Mouse (Mus musculus): ENCODE measurements around the gene Pop5.

Pop5 gene

DNA sequence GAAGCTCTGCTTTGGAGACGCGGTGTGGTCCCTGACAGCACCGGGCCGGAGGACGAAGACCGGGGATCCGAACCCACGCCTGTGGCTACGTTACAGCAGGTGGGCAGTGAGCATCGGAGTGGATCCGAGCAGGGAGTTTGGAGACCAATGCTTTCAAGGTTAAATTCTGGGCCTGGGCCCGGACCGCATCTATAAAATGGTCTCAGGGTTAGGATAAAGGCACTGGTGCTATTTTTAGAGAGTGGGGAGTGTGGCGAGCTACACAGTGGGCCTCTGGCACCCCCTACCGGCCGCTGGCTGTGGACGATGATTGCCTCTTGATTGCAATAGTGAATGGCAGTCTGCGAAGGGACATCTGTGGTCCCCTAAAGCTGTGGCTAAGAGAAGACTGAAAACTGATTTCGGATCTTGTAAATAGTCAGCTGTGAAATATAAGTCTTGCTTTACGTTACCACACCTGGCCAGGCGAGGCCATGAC is at the start of gene Pop5:
TSS of gene Pop5 (plus strand) at position 51 of the 478 bp plus-strand sequence.
- DNase-seq: peak; percentile 90

DNA sequence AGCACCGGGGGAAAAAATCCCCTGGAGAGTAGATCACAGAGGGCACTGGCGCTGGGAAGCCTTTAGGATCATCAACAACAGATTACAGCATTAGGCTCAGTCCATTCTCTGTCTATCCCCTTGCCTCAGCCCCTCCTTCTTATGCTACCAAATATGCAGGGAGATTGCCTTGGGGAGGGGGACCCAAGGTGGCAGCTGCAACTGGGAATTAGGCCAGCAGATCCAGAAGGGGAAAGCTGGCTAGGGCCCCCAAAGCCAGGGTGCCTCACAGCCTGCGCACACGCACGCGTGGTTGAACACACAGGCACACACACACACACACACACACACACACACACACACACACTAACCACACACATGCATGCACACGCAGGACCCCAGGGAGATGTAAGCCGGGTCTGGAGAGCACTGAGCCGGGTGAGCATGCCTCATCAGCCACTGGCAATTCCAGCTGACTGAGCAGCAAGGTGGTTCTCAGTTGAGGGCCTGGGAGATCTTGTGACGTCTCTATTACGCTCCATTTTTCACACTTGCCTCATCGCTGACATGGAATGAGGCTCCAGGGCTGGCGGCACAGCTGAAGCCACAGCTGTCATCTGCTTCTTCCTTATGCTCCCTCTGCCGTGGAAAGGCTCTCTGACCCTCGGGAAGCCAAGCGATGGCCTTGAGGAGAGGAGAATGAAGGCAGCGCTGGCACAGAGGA is 49.1 kb upstream of the Pop5 start:
- no peak for DNase-seq

DNA sequence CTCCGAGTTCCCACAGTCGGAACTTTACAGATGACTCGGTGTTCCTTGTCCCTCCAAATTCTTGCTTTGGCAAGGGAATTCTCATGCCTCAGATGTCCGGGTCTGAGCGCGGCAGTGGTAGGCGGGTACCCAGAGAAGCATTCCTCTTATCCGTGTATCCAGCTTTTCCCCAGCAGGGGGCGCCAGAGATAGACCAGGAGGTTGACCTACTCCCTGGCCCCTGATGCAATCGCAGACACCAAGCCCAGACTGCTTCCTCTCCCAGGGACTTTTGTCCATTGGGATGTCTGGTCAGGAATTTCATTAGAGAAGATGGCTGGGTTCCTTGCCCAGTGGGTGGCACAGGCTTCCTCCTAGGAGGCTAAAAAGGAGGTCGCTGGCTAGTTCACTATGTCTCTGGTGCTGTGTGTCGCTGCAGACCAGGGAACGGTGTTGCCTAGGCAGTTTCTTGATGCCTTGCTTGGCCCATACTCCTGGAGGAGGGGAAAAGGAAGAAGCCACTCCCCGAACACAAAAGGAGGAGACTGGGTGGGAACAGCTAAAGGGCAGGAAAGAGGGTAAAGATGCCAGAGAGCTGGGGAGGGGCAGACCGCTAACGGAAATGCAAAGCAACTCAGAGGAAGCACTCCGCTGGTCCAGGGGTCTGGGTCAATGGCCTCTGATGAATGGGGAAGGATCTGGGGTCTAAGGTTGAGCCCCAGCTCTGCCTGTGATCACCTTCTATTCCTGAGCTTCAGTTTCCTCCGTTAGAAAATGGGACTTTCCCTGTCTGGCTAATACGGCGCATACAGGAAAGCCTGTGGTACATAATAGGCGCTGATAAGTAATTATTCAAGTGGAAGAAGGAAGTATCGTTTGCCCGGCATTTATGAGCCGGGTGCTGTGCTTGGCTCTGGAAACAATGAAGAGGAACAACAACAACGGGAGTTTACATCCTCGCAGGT is 48.2 kb upstream of the Pop5 start:
- DNase-seq: peak; percentile 92

DNA sequence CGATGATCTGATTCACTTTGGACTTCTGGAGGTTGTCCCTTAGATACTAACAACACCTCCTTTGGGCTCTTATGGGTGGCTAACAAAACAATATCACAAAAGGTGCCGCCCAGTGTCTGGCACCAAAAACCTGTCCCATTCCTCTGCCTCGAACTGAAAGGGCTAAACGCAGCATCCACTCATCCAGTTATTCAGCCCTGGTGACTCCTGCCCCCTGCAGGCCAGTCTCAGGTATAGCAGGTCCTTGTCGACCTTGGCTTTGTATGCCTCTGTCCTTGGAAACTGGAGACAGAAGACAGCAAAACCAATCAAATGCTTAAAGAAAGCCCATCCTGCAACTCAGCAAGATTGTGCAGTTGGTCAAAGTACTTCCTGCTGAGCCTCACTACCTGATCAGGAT is 46.8 kb upstream of the Pop5 start:
- DNase-seq: peak; percentile 55

DNA sequence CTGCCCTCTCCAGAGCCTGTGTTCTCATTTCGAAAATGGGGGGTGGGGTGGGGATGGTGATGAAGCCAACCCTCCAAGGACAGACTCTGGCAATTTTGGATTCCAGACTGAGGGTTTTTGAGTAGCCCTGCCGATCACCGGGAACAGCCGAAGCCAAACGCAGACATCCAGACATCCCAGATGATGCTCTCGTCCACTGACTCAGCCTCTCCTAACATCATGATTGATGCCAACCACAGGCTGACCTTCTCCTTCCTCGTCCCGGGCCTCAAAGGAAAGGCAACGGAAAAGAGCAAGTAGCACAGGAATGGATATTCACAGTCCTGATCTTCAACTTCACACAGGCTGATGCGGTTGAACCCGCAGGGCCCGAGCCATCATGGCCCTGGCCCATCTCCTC is 45.6 kb upstream of the Pop5 start:
- DNase-seq: no peak

DNA sequence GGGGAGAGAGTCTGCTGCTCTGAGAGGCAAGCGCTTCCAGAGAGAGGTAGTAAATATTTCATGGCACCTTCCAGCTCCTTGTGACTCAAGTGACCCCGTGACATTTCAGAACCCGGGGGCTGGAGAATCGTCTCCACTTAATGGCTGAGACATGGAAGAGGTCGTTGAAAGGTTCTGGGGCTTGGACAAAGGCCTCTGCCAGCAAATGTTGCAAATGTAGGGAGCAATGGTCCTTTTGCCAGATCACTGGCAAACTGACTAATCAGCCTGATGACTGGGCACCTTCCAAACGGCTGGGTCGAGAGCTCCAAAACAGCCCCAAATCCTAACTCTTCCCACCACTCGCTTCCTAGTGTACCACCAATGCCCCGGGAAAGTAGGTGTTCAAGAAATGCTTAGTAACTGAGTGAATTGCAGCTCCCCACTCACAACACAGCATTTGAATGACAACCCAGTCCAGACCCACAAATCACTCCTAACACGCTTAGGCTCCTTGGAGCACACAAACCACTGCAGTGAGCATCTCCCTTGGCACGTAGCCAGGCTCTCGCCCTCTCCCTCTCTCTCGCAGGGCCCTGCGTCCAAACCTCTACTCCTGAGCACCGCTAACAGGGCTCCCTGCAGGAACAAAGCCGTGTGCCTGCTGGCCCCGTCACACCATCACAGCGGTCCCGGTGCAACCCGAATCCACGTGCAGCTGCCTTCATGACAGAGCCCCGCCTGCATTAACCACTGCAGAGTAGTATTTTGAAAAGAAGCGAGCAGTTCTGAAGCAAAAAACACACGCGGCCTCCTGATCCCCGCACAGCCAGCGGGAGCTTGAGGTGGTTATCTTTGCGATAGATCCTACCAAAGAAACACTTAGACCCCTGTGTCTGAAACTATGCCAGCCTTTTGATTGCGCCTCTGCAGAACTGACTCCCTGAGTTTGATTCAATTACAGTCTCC is 43.5 kb upstream of the Pop5 start:
- no peak for DNase-seq

DNA sequence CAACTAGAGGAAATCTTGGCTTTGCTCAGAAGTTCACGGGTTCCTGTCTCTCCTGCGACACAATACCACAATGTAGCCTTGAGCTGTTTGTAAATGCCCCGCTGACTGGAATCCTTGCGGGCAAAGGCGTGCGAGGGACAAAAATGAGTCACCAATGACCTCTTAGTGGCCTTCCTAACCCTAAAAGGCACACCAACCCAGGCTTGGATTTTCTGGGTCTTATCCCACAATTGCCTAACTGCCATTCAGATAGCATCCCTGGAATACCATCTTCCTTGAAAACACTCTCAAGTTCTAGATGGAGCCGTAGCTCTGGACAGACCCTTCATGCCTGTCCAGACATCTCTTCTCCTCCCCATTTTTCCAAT is 42.8 kb upstream of the Pop5 start:
- DNase-seq: no peak

DNA sequence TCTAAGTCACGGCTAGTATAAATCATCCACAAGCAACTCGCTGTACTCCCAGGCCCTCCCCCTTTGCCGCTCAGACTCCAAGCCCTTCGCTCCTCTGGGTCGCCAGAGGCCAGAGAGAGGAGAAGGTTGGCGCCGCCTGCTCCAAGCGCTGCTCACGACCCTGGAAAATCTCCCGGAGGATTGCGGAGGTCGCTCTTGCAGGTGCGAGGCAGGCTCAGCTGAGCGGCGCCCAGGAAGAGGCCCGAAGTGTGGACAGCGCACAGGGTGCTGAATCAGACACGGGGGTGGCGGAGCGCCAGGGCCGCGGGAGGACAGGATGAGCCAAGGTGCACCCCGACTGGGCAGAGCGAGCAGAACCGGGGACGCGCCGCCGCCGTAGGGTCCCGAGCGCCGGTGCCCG is 42.4 kb upstream of the Pop5 start:
- peak; percentile 62 for DNase-seq

DNA sequence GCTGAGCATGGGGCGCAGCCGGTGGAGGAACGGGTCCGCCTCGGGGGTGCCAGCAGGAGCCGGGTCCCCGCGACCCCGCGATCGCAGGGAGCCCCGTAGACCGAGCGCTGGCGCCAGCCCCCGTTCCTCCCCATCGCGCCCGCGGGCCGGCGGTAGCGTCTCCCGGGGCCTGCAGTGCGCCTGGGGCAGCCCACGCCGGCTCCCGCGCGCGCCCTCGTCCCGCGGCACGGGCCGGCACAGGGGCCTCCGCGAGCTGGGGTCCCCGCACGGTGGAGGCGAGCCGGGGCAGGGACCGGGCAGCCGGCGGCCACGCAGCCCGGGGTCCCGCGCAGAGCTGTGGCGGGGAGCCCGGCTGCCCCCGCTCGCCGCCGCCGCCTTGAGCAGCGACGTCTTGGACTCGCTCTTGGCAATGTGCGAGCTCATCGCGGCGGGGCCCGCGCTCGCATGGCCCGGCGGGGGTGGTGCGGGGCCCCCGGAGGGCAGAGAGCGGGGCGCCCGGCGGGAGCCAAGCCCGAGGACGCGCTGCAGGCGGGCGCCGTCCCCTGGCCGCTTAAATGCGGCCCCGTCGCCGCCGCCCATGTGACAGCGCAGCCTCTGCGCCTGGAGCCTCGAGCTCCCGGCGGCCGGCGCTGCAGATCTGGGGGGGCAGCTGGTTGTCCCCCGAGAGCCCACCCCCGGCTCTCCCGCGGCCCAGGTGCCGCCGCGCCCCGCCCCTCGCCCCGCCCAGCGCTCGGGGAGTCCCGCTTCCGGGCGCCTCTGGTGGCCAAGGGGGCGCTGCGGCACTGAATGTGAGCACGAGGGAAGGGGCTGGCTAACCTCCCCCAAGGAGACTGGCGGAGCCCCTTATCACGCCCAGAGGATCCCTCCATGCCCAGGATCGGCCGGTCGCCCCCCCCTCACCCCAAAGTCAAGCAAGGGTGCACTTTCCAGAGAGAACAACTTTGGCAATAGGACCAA is 41.7 kb upstream of the Pop5 start, which contains the start of gene Cabp1:
TSS of gene Cabp1 (minus strand) at position 713 of the 957 bp plus-strand sequence.
- peak; percentile 90 for DNase-seq

DNA sequence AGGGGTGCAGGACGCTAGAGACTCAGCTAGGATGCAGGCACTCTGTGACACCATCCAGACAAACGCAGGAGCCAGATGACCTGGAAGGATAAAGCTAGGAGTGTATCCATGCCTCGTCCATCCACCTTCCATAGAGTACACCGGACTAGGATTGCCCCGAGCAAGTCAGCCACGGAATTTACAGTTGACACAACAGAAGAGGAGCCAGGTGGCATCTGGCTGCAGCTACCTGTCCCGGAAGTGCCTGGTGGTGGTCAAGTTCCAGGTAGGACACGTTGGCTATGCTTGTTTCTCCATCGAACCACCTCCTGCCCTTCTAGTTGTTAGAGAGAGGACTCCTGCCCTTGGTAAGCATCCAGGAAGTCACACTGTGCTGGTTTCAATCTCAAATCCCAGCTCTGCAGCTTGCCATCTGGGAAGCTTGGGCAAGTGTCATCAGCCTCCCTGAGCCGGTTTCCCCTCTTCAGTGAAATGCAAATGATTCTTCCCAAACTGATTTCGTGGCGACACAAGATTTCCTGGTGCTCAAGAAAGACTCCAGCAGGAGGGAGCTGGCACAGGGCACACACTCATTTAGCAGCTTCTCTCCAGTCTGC is 40.9 kb upstream of the Pop5 start:
- no peak for DNase-seq

DNA sequence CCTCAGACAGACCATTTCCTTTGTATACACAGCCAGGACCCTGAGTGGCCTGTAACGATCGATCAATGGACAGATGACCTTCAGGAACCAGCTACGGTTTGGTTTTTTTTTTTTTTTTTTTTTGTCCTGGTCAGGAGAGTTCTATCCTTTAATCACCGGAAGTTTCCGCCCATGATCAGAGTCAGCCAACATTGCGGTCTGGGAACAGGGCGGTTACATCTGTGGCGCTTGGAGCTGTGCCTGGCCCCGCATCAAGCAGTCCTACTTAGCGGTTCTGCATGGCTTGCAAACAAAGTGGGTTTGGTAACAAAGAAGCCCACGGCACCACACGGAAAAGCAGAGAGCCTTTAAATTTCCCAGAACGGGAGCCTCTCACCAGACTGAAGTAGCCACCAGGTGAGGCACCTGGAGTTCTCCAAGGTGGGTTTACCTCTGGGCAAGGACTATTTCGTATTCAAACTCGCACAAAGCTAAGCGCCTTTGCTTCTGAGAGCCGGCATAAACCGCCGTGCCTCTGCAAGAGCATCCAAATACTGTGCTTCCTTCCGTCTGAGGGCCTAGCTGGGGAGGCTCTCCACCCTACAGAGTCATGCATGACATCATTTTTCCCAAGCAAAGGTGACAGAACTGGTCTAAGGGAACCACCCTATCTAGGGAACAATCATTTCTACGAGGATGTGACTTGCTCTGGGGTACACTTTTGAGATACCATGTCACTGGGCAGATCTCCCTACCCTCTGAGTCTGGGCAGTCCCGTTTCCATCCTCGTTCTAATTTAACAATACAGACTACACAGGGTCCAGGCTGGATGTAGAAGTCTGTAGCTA is 31.7 kb upstream of the Pop5 start:
- DNase-seq: no peak

DNA sequence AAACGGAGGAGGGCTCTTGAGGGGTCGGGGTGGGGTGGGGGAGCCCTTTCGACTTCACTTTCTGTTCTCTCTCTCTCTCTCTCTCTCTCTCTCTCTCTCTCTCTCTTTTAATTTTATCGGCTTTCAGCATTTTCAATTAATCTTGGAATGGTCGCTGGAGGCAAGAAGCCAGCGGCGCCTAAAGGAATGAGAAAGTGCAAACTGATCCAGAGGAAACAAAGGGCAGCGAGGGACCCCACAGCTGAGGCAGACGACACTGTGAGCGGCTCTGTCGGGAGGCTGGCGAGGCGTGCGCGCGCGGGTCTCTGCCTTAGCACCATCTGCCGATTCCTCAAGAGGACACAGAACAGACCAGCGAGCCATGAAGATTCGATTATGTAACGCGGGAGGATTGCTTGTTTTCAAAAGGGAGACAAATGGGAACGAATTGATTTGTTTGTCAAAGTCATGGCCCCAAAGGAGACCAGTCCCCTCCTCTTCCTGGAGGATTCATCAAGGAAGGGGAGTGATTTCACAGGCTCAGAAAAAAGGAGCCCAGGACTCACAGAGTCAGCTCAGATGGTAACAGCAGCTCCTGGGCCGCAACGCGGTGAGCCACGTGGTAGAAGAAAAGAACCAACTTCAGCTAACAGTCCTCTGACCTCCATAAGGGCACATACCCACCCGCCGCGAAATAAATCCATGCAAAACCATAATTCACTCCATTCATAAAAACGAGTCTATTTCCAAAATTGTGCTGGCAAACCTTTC is 30.9 kb upstream of the Pop5 start:
- peak; percentile 18 for DNase-seq

DNA sequence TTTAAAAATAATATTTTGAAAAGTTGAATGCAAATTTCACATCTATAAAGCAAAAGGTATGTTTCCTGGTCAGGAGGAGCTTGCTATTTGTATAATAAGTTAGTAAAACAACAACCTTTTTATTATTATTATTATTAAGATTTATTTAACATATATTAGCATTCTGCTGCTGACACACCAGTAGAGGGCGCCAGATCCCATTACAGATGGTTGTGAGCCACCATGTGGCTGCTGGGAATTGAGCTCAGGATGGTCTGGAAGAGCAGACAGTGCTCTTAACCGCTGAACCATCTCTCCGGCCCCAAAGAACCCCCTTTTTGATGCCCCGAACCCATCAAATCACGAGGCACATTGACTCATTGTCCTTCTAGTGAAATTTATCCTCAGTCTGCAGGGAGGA is 28.4 kb upstream of the Pop5 start:
- no peak for DNase-seq

DNA sequence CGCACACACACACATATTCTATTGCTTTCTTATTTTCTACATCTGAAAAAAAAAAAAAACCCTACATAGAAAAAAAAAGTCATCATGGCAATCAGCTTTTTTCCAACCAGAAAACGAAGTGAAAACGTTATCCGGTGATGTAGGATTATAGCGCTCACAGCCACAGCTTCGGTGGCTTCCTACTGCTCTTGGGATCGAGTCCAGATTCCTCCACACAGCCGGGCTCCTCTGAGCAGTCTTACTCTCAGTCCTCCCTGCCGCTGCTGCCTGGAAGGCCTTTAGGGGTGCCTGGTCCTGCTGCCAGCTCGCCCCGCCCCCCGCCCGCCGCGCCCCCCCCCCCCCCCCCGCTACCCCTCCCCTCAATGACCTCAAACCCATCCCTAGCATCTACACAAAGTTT is 27.7 kb upstream of the Pop5 start:
- DNase-seq: no peak

DNA sequence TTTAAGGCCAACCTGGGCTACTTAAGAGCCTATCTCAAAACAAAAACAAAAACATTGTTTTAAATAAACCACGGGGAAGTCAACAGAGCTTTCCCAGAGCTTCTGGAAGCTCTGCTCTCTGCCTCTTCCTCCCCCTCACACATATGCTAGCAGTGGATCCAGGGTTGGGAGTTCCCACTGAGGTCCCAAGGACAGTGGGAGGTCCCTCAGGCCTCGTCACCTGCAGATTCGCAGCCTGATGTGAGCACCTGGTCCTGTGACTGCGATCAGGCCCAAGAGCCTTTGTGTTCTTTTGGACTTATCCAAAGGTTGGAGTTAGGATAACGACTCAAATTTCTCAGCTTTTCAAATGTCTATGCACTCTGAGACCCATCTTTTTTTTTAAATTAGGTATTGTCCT is 27.0 kb upstream of the Pop5 start:
- DNase-seq: no peak

DNA sequence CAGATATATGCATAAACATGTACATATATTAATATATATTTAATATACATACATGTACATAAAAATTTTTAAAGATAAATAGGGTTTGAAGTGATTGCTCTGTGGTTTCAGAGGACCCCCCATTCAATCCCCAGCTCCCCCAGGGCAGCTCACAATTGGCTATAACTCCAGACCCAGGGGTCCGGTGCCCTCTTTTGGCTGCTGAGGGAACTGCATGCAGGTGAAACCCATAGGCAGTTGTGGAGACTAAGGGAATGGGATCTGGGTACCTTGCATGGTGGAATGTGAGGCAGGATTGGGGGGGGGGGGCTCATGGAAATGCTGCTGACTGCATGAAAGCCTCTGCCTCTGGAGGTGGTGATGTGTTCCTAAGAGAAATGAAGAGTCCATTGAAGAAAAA is 25.3 kb upstream of the Pop5 start:
- peak; percentile 59 for DNase-seq

DNA sequence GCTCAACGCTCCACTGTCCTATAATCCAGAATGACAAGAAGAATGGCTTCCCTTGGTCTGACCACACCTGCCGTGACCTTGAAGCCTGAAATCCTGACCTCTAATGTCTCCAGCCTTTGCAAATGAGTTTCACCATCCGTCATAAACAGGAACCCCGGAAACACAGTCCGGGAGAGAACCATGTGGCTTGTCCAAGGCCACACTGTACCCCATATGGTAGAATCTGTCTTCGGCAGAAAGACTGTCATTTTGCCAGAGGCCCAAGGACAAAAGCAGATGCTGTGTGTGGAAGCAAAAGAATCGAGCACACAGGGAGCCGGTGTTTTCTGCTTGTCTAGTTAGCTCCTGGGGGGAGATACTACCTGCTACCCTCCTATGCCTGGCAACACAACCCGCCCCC is 23.2 kb upstream of the Pop5 start:
- DNase-seq: no peak

DNA sequence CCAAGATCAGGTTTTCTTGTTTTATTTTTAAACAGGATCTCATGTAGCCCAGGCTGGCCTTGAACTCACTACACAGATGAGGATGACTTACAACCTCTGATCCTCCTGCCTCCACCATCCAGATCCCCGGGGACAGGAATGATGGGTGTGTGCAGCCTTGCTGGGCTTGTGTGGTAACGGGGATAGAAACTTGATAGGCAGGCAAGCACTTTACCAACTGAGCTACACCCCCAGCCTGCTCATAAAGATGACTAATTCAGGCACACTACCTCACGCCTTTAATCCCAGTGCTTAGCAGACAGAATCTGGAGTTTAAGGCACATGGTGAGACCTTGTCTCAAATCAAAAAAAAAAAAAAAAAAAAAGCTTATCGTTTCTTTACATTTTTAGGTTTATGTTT is 22.8 kb upstream of the Pop5 start:
- no peak for DNase-seq

DNA sequence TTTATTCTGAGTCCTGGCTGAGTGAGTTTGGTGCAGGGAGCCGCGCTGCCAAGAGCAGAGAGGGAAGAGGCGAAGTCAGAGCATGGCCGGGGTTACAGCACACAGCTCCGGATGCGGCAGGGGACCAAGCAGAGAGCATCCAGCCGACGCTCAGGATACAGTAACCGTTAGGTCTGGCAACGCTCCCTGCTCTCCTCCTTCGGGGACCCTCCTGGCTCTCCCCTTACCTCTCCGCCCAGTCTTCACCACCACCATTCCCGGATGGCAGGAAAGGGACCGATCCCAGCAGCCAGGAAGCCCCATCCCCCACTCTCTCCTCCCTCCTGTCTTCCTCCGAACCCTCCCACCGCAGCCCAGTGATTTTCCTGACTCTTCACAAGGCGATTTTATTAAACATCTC is 20.8 kb upstream of the Pop5 start:
- no peak for DNase-seq
